Mouse (Mus musculus): ENCODE measurements around the gene Krt18. TPM values are rescaled to one million over a fixed set of nuclear protein-coding genes. Genes with fewer than 3 reads are reported as not detected.

The Krt18 gene
- total RNA-seq, 2 experiments from 2014 or later: 0.42 to 1.6 TPM

DNA sequence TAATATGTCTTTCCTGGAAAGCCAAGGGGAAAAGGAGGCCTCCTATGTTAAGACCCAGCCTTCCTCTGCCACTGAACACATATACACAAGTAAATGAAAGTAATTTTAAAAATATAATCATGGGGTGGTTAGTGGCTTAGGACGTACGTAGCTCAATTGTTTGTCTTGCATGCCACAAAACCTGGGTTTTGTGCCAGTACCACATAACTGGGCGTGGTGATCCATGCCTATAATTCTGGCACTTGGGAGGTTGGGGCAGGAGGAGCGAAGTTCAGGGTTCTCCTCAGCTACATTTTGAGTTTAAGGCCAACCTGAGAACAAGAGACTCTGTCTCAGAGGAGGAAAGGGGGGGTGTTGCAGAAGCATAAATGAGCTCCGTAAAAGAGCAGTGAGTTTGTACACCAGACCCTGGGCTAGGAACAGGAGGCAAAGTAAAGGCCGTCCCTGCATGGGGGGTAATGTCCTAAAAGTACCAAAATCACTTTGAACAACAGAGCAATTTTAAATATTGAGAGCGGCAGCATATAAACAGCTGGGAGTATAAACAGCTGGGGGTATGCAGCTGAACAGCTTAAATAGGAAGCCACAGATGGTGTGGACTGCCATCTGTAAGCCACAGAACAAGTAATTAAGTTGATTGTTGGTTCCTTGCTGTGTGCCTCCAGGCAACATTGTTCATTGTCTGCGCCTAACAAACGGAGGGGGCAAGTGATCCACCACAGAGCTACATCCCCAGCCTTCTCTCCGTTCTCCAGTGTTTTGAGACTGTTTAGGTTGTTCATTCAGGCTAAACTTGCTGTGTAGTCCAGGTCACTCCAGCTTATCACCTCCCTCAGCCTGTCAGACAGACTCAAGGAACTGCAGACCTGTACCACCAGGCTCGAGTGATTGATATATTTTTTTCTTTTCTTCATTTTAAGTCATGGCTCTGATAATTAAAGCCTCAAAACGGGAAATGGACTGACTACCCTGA lies 20.6 kb upstream of the Krt18 start:
- no peak for DNase-seq
- intact Hi-C loops (cut with DNase I; ENCODE audit: low total_unique reads): no loop called here

DNA sequence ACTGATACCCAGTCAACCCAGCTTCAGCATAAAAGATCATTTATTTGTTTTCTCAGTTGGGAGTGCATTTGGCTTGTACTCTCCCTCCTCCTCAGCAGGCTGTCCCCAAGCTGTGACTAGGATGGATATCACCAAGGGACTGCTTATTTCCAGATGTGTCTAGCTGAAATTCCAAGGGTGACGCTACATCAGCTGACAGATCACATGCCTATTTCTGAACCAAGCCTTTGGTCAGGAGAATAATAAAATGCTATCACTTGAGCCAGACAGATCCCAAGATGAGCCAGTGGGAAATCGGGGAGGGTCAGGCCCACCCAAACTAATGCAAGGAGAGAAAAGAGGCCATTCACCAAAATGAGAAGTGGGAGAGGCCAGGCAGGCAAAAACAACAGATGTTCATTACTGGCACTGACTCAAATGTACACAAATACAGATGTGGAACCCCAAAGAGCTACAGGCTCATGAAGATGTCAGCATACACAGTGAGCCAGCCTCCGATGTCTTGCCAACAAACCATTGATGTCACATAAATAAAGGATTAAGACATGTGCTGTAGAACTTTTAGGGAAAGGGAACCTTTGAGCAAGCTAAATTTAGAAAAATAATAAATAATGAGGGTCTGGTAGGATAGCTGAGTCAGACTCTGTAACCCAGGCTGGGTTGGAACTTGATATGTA lies 17.3 kb upstream of the Krt18 start:
- intact Hi-C loops (cut with DNase I; ENCODE audit: low total_unique reads): no loop called here
- no peak for DNase-seq

DNA sequence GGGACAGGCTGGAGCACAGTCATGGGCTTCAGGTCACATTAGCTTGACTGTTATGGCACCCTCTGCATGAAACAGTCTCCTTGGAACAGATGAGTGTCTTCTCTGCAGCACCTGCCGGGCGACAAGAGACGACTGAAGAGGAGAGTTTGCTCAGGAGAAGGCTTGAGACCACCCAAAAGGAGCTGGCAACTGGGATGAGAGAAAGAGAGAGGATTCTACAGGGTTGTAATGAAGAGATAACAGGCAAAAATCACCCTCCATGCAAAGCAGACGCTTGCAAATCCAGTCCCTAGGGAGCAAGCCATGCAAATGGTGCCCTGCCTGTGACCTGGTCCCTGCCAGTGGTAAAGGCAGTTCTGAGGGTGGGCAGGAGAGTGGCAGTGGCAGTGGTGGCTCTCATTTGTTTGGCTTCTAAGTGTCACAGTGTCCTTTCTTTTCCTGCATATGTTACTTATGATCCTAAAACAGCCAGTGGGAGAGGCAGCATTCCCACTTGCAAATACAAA lies 15.7 kb upstream of the Krt18 start:
- intact Hi-C loops (cut with DNase I; ENCODE audit: low total_unique reads): no loop called here
- DNase-seq: no peak

DNA sequence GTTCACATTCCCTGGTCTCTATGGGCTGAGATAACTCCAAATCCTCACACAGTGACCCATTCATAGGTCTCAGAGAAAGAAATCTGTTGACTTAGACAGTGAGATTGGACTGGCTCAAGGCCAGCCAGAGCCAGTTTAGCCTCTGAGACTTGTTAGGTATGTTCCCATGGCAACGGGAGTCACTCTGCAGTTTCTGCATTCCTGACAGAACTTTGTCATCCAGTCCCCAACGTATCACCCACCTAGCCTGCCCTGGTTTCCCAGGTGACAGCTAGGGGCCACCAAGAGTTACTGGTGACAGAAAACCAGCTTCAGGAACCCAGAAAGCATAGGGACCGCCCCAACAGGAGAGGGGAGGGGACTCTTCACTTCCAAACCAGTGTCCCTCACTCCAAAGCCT lies 14.3 kb upstream of the Krt18 start:
- intact Hi-C loops (cut with DNase I; ENCODE audit: low total_unique reads): no loop called here
- no peak for DNase-seq

DNA sequence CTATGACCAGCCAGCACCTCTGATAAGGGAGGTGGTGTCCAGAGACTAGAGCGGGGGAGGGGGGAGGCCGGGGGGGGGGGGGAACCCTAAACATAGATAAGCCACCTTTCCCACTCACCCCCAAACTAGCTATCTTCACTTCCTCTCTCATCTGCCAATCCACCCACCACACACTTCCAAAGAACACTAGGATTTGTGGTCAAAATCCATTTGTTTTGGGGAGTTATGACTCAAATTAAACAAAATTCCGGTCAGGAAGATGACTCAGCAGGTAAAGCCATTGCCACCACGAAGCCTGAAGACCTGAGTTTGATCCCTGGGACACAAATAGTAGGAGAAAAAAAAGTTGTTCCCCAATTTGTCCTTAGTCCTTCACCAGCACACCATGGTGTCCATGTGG lies 13.1 kb upstream of the Krt18 start:
- intact Hi-C loops (cut with DNase I; ENCODE audit: low total_unique reads): no loop called here

DNA sequence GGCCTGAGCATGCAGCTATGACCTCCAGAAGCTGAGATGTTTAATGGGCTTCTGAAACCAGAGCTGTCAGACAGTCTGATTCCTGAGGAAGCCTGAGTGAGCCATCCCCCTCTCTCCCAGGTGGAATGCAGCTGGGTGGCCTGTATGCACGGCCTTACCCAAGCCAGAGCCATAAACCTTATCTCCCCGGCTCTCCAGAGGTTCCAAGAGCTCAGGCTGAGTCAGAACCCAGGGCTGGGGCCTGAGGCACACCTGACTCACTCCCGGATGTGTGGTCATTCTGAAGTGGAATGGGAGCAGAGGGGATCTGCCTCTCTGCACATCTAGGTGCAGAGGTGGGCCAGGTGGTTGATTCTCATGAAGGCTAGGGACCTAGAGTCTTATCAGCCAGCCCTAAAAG lies 11.9 kb upstream of the Krt18 start:
- intact Hi-C loops (cut with DNase I; ENCODE audit: low total_unique reads): no loop called here
- DNase-seq: no peak

More for the DNA sequence above, 13.1 kb upstream of the Krt18 start:
- DNase-seq: no peak

DNA sequence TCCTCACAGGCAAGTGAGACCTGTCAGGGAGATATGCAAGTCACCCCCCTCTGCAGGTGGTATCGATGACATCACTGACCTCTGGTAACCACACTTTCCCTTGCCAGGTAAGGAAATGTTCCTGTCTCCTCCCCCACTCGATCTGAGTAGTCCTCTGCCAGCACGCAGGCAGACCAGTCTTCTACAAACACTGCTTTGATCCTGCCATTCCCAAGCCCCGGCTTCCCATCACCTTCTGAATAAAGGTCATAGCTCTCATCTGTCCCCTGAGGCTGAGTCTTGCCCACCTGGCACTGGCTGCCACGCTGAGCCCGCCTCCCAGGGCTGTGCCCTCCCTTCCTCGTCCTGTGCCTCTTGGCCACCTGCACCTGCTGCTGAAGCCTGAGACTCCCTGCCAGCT lies 11.2 kb upstream of the Krt18 start:
- intact Hi-C loops (cut with DNase I; ENCODE audit: low total_unique reads): no loop called here
- DNase-seq: peak; percentile 44

DNA sequence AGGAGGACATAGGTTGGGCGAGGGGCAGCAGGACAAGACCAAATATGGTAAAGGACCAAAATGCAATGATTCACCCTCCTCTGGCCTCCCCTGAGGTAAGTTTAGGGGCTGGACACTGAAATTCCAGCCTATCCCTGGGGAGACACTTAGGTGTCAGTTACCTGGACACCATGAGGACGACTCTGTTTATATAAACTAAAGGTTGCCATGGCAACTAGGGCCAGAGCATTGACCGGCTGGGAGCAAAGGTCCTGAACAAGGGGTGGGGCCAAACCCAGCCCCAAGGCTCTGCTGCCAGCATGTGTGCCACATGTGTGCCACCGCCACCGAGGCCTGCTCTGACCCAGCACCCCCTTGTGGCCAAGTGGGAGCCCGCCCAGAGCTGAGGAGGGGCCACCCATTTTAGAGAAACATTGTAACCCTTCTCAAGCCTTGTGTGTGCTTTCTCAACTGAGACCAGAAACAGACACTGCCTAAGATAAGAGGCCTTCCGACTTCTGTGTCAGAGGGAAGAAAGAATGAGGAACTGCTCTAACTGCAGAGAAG lies 10.0 kb upstream of the Krt18 start:
- DNase-seq: peak; percentile 27
- intact Hi-C loops (cut with DNase I; ENCODE audit: low total_unique reads): no loop called here

DNA sequence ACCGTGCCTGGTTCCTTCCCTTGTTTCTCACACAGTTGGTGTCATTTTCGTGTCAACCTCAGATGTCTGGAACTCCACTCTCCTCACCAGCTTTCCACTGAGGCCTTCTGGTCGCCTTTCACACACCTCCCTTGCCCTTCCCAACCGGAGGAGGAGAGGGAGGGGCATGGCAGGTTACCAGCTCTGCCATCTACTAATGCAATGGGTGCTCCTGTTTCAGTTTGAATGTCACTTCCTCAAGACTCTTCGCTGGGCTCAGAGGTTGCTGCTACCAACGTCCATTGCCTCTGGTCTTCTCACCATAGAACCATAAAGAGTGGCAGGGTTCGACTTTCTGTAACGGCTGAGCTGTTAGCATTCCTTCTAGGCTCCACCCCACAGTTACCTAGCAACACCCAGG lies 5.5 kb upstream of the Krt18 start:
- intact Hi-C loops (cut with DNase I; ENCODE audit: low total_unique reads): no loop called here

DNA sequence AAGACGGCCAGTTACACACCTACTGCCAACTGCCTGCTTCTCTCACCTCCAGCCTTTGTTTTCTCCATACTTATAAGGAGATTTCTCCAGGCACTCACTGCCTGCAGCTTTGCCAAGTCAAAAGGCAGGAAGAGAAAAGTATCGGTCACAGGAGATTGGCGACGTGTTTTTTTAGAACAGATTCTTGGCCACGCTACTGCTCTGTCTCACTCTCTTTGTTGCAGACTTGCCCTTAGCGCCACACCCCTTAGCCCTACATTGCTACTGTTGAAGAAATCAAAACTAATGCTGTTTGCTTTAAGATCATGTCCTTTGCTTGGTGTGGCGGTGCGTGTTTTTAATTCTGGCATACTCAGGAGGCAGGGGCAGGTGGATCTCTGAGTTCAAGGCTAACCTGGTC lies 4.1 kb upstream of the Krt18 start:
- intact Hi-C loops (cut with DNase I; ENCODE audit: low total_unique reads): no loop called here

More for the DNA sequence above, 5.5 kb upstream of the Krt18 start:
- no peak for DNase-seq

DNA sequence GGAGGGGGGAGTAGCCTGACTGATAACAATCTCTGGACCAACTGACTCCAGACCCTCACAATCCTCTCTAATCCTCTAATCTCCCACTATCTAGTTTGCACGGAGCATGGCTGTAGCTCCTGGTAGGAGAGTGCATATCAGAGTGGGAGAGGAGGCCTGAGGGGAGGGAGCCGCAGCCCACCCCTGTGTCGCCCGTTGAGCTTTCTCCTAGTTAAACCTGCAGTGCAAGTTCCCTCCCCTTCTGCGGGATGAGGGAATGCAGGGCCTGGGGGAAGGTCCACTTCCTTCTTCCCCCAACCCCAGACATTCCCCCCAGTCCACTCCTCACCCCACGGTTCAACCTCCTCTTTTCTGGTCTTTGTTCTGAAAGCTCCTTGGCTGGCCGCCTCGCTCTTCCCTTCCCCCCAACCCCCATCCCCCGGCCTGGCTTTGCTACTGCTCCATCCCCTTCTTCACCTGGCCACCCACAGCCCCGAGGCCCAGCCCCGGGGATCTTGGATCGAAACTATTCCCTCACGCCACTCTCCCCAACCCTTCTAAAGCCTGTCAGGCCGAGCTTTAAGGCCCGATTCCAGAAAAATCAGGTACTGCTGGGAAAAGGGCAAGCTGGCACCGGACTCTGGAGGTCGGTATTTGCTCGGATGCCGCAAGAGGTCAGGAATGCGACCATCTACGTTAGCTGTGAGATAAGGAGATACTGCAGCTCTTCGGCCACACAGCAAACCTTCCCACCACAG lies 2.7 kb upstream of the Krt18 start:
- DNase-seq: no peak
- intact Hi-C loops (cut with DNase I; ENCODE audit: low total_unique reads): no loop called here

More for the DNA sequence above, 4.1 kb upstream of the Krt18 start:
- DNase-seq: no peak

DNA sequence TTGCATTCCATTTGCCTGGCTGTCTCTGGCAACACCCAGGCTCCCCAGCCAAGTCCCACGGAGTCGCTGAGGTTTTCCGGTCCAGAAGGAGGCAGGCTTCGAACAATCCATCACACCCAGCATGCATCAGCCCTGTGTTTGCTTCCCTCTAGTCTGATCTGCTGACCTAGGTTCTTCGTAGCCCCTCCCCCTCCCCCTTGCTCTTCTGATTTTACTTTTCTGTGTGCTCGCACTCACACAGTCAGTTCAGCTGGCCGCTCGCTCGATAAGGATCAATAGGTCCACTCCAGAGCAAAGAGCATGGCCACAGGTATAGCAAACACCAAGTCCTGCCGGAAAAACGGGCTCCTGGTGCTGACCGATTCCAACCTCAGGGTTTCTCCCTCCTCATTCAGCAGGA lies 1.6 kb upstream of the Krt18 start:
- DNase-seq: no peak
- intact Hi-C loops (cut with DNase I; ENCODE audit: low total_unique reads): no loop called here

DNA sequence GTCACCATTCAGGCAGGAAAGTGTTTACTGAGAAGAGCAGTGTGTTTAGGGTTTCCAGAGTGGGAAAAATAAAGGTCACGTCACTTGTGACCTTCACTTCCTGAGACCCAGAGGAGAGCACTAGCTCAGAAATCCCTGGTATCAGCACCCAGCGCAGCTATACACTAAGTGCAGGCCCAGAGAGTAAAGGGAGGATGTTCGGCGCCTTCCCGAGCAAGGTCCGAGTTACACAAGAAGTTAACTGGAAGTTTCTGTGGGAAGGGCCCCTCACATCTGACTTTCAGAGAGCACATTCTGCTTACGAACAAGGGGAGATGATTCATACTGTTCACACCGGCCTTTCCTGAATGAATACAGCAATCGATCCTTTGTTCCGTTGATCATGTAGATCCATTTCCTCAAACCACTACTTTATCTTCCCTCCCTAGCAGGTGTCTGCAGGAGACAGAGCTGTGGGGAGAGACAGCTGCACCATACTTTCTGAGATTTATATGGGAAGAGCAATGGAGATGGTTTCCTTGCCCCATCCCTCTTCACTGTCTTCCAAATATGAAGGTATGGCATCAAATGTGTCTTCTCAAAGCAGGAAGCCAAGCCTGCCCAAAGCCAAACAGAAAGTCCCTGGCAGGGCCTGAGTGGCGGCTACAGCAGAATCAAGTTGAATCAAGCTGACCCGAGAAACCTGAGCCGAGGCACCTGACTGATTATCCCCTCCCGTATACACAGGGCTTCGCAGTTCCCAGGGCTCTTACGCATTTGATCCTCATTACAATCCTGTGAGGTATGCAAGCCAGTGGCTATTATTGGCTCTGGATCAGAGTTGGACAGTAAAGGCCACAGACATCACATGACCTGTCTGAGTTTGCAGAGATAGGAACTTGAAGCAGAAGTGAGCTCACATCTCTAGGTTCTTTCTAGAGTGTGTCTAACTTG lies 6.4 kb downstream of the Krt18 start:
- DNase-seq: no peak
- intact Hi-C loops (cut with DNase I; ENCODE audit: low total_unique reads): no loop called here

DNA sequence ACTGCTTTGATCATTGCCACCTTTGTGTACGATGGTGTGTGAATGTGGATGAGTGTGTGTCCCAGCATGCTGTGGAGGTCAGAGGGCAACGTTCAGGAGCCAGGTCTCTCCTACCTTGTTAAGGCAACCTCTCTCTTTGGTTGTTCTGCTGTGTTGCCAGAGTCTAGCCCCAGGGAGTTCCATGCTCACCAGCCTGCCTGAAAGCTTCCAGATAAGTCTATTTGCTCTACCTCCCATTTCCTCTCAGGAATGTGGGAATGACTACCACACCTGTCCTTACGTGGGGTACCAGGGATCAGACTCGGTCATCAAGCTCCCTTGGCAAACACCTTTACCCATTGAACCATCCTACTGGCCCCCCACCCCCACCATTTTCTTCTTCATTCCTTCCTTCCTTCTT lies 12.3 kb downstream of the Krt18 start:
- intact Hi-C loops (cut with DNase I; ENCODE audit: low total_unique reads): no loop called here
- no peak for DNase-seq

DNA sequence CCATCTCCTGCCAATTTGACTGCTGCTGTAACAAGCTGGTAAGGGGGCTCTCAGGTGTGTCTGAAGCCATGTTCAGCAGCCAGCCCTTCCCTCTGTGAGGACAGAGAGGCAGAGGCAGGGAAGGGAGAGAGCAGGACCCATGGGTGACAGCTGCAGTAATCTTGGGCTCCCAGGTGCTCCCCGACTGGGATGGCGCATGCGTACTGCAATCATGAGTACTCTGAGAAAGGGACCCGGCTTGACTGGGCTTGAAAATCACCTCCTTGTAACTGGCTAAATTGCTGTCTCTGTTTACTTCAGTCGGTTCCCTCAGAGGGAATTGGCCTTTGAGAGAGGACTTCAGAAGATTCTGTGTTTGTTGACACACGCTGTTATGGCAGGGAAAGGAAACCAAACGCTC lies 14.0 kb downstream of the Krt18 start:
- intact Hi-C loops (cut with DNase I; ENCODE audit: low total_unique reads): no loop called here
- DNase-seq: no peak

DNA sequence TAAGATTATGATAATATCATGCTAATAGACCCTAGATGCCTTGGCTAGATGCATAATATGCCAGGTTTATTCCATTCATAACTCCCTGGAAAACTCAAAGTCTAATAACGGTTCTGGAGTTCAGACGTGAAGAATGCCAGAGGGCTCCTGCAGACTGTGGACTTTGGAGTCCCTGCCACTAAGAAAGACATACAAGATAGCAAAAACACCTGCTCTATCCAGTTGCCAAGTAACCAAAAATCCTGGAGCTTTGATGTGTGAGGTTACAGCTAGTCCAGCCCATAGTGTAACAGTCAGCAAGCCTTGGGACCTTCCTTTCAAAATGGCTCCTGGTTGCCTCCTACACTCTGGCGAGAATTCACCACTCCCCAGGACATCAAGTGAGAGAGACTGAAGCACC lies 16.8 kb downstream of the Krt18 start:
- no peak for DNase-seq
- intact Hi-C loops (cut with DNase I; ENCODE audit: low total_unique reads): no loop called here

DNA sequence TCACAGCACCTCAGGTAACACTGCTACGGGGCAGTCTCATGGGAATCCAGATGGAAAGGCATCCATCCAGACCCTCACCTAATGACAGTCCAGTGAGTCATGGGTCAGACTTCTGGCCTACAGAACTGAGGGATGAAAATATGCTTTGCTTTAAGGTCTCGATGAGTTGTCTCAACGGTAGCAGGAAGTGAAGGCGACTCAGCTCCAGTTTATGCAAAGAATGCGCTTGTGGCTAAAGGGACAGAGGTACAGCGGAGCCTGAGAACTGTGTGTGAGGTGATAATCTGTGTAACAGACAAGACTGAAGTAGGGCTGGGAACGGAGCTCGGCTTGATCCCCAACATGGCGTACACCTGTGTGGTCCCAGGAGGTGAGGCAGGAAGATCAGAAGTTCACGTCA lies 17.7 kb downstream of the Krt18 start:
- intact Hi-C loops (cut with DNase I; ENCODE audit: low total_unique reads): no loop called here
- DNase-seq: no peak

DNA sequence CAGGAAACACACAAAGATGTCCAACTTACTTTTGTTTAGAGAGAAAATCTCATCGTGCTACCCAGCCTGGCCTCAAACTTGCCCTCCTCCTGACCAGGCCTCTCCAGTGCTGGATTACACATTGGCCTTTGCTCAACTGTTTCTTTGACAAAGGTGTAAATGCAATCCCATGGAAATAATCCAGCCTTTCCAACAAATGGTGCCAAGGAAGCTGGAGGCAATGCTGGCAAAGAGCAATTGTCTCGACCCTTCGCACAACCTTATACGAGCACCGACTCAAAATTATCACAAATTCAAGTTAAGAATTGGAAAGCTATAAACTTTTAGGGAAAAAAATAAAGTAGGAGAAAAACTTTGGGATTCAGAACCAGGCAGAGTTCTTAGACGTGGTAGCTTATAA lies 20.0 kb downstream of the Krt18 start:
- intact Hi-C loops (cut with DNase I; ENCODE audit: low total_unique reads): no loop called here
- no peak for DNase-seq

DNA sequence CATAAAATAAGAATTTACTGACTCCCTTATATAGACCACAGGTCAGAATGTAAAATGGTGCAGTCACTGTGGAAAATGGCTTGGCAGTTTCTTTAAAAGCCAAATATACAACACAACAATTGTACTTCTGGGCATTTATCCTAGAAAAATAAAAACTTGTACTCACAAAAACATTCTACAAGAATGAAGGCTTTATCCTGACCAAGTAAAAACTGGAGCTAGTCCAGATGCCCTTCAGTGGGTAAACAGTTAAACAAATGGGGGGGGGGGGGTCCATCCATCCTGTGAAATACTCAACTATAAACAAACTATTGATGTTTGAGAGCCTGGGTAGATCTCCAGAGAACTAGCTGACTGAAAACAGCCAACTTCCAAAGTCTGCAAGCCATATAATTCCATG lies 21.9 kb downstream of the Krt18 start:
- intact Hi-C loops (cut with DNase I; ENCODE audit: low total_unique reads): no loop called here
- DNase-seq: no peak

Measured in gastrocnemius, postnatal 14 days (tissue).